Mouse (Mus musculus) midbrain, embryonic 12.5 days (tissue): Measurements from ENCODE around the gene Prr19. TPM values are rescaled to one million over a fixed set of nuclear protein-coding genes. Genes with fewer than 3 reads are reported as not detected.
A peak's percentile ranks its signal among the peaks of the same experiment; 100 is the strongest.

Source experiments
- ATAC-seq: fragments of 200-750 bp; cut with Nextera tagmentation; 2 replicates; pipeline ENCODE4 v1.8.0; 2017; ENCODE audit warnings: low read depth, moderate TSS enrichment, moderate library complexity; ENCODE audit not compliant: low FRiP score
- H3K27ac ChIP-seq: fragments of 300-500 bp; sonication (generic); replicated peaks from 2 replicates; pipeline ENCODE4 v1.5.1; 2016; ENCODE audit warnings: mild to moderate bottlenecking
- H3K27me3 ChIP-seq: fragments of 300-500 bp; sonication (generic); 2 replicates; pipeline ENCODE4 v1.6.1; 2016; ENCODE audit warnings: mild to moderate bottlenecking
- H3K36me3 ChIP-seq: fragments of 300-500 bp; sonication (generic); 2 replicates; pipeline ENCODE4 v1.6.1; 2016
- H3K4me1 ChIP-seq: fragments of 300-500 bp; sonication (generic); 2 replicates; pipeline ENCODE4 v1.6.1; 2016
- H3K4me2 ChIP-seq: fragments of 300-500 bp; sonication (generic); replicated peaks from 2 replicates; pipeline ENCODE4 v1.6.1; 2016; ENCODE audit warnings: mild to moderate bottlenecking, moderate library complexity
- H3K4me3 ChIP-seq: fragments of 300-500 bp; sonication (generic); 2 replicates; pipeline ENCODE4 v1.5.1; 2016; ENCODE audit warnings: mild to moderate bottlenecking
- H3K9ac ChIP-seq: fragments of 300-500 bp; sonication (generic); replicated peaks from 2 replicates; pipeline ENCODE4 v1.6.1; 2016; ENCODE audit warnings: mild to moderate bottlenecking, moderate library complexity
- H3K9me3 ChIP-seq: fragments of 300-500 bp; sonication (generic); 2 replicates; pipeline ENCODE4 v1.6.1; 2016; ENCODE audit warnings: mild to moderate bottlenecking
- WGBS: fragments of 180-500 bp; shearing (Covaris S2); methylation state at CpG from one replicate; pipeline ENCODE4 v1.1.7; 2016; 5-methylcytosine and 5-hydroxymethylcytosine counted together
- polyA plus RNA-seq: library from polyadenylated mRNA; unstranded; fragments of >200 nt; fragmentation: Nextera tagmentation; extraction: Ambion mirVana; gene quantifications from 2 replicates; pipeline ENCODE4 v1.2.1, GENCODE M21; 2016

The Prr19 gene
- polyA plus RNA-seq, 1 experiment from 2014 or later: 1.3 TPM

GRCm38 (mm10) chr7:25277998-25278340, 23.2 kb upstream of the Prr19 start:
- no peak for ATAC-seq
- H3K36me3 ChIP-seq: peaks cover 7% of the 10 kb centered on the region
- peak overlapping the region; percentile 84 for H3K9ac ChIP-seq
- H3K4me1 ChIP-seq: peaks cover 54% of the 10 kb centered on the region
- H3K4me3 ChIP-seq: peak overlapping the region; percentile 62
- no peaks in the 10 kb centered on the region for H3K9me3 ChIP-seq
- peak overlapping the region; percentile 99 for H3K27ac ChIP-seq
- no peaks in the 10 kb centered on the region for H3K27me3 ChIP-seq
- peak overlapping the region; percentile 94 for H3K4me2 ChIP-seq
- WGBS: 16% methylated on average over 4 of the region's 4 CpGs

DNA sequence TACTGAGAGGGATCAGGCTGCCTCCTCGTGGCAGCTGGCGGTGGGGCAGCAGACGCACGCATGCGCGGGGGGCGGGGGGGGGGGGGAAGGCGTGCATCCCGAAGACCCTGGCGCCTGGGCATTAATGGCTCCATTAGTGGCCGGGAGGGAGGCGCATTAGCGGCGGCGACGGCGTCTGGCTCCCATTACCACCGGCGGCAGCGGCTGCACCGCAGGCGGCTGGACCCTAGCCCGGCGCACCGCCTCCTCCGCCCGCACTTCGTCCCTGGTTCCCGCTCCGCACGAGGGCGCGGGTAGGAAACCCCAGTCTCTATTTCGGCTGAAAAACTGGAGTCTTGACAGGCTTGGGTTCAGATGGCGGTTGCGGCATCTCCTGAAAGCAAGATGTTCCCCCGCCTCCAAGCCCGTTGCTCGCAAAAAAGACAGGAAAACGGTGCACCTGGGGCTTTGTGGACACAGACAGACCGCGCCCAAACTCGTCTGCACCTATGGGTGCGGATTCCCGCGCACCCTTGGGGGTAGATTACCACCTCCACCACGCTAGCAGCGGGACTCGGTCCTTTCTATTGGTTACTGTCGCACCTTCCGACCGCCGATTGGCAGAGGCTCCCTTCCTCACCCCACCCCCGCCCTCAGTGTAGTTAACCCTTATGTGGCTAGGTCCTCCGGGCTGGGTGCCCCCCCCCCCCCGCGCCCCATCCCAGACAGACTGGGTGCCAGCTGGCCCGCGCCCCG, 22.7 kb upstream of the Prr19 start:
- ATAC-seq: peak; percentile 57
- WGBS: under 1% methylated on average over 55 of the region's 60 CpGs

DNA sequence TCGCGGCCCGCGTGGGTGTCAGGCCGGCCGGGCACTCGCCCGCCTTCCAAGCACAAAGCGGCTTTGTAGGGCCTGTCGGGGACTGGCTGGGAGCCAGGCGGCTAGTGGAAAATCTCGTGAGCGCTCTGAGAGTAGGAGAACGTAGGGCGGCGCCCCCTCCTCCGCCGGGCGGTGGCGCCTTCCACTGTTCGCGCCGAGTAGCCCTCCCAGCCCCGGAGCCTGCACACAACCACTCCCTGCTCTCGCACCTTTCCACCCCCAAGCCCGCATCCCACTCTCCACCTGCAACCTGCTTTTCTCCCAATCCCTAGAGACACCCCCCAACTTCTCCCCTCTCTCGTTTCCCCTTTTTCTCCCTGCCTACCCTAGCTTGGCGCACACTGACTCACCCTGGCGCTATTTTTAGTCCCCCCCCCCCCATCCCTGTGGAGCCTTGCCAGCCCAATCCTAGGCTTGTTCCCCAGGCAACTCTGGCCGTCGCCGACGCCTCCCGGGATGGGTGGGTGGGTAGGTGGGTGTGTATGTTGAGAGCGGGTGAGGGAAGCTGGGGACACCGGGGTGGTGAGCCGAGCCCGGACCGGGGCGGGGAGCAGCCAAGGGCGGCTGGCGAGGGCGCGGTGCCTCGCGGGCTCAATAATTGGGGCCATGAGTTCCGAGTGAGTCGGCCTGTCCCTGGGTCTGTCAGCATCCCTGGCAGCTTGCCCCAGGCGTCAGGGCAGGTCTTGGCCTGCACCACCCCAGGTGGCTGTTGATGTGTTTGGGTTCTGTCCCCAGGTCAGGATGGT, 21.9 kb upstream of the Prr19 start:
- Histone ChIP-seq H3K9ac (peak overlapping the region; percentile 84), H3K27me3 (no peaks in the 10 kb centered on the region), H3K27ac (peak overlapping the region; percentile 99), H3K4me3 (peak overlapping the region; percentile 62), H3K36me3 (no peaks in the 10 kb centered on the region), H3K4me2 (peak overlapping the region; percentile 94), H3K4me1 (peaks cover 67% of the 10 kb centered on the region), H3K9me3 (no peaks in the 10 kb centered on the region)
- peak; percentile 68 for ATAC-seq
- WGBS: 2% methylated on average over 28 of the region's 49 CpGs

More for the DNA sequence above, 22.7 kb upstream of the Prr19 start:
- no peaks in the 10 kb centered on the region for H3K9me3 ChIP-seq
- H3K4me3 ChIP-seq: peak overlapping the region; percentile 62
- H3K9ac ChIP-seq: peak overlapping the region; percentile 84
- peak overlapping the region; percentile 94 for H3K4me2 ChIP-seq
- peak overlapping the region; percentile 99 for H3K27ac ChIP-seq
- no peaks in the 10 kb centered on the region for H3K27me3 ChIP-seq
- H3K36me3 ChIP-seq: peaks cover 2% of the 10 kb centered on the region
- peaks cover 59% of the 10 kb centered on the region for H3K4me1 ChIP-seq

DNA sequence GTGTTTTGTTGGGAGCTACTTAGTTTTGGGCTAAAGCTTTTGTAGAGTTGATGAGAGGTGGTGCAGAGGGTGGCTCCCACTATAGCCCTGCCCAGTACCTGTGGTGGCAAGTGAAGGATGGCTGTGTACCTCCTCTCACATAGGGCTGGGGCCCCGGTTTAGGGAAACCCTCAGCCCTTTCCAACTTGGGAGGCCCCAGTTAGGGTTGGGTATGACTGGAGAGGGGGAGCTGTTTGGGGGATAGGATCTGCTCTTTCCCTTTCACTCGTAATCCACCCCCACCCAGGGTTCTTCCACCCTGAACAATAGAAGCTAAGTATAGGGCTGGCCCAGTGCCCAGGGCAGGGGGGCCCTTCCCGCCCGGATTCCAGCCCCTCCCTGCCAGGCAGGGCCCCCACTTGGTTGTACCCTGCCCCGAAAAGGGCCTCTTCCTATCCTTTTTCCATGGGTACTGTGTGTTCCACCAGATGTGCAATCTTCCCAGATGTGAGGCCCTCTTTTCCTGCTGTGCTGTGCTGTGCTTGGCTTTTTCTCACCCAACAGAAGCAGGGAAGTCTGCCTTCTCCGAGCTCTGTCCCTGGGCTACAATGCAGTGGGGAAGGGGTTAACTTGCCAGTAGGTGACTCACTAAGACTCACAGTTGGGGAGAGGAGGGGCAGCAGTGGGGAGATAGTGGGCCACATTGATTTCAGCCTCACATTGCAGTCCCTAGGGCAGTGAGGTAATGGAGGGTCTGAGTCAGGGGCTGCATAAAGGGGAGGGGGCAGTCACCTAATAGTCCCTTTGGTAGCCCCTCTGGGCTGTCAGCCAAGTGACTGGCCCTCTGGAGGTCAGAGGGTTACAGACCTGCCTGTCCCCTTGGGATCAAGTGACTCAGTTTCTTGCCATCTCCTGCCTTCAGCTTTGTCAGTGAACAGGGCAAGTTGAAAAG, 21.1 kb upstream of the Prr19 start:
- peak; percentile 2 for ATAC-seq

DNA sequence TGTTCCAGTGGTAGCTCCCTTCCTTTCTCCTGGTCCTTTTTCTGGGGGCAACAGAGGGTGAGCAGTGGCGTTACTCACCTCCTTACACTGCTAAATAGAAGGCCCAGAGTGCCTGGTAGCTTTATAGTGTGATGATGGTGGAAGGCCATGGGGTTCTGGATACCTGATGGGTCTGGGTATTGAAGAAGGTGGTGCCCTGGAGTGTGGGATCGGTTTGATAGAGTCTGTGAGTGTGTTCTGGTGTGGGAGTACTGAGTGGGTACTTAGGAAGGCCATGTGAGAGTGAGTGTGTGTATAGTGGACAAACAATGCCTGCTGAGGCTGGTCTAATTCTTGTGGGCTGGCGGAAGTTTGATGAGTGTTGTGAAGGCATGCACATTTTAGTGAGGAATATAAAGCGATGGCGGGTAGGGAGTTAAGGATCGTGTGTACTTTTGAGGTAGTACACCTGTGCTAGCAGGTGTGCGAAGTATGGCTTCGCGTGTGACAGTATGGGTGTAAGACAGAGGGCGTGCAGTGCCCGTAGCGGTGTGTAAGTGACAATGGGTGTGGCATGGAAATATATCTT, 20.0 kb upstream of the Prr19 start:
- WGBS: 23% methylated on average over 12 of the region's 12 CpGs
- Histone ChIP-seq H3K27ac (peak overlapping the region; percentile 99), H3K27me3 (no peaks in the 10 kb centered on the region), H3K4me1 (peaks cover 60% of the 10 kb centered on the region), H3K9me3 (no peaks in the 10 kb centered on the region), H3K36me3 (peaks cover 17% of the 10 kb centered on the region), H3K4me3 (peak overlapping the region; percentile 81), H3K4me2 (peak overlapping the region; percentile 94), H3K9ac (peak overlapping the region; percentile 84)
- ATAC-seq: no peak; the same call in 1 of the 2 replicates

More for the DNA sequence above, 21.1 kb upstream of the Prr19 start:
- peak overlapping the region; percentile 94 for H3K4me2 ChIP-seq
- H3K36me3 ChIP-seq: peaks cover 6% of the 10 kb centered on the region; the same call in 1 of the 2 replicates
- no peaks in the 10 kb centered on the region for H3K27me3 ChIP-seq
- H3K9ac ChIP-seq: peak overlapping the region; percentile 84
- 3% methylated on average over 6 of the region's 6 CpGs for WGBS
- no peaks in the 10 kb centered on the region for H3K9me3 ChIP-seq
- peaks cover 68% of the 10 kb centered on the region for H3K4me1 ChIP-seq
- peak overlapping the region; percentile 62 for H3K4me3 ChIP-seq
- H3K27ac ChIP-seq: peak overlapping the region; percentile 99

DNA sequence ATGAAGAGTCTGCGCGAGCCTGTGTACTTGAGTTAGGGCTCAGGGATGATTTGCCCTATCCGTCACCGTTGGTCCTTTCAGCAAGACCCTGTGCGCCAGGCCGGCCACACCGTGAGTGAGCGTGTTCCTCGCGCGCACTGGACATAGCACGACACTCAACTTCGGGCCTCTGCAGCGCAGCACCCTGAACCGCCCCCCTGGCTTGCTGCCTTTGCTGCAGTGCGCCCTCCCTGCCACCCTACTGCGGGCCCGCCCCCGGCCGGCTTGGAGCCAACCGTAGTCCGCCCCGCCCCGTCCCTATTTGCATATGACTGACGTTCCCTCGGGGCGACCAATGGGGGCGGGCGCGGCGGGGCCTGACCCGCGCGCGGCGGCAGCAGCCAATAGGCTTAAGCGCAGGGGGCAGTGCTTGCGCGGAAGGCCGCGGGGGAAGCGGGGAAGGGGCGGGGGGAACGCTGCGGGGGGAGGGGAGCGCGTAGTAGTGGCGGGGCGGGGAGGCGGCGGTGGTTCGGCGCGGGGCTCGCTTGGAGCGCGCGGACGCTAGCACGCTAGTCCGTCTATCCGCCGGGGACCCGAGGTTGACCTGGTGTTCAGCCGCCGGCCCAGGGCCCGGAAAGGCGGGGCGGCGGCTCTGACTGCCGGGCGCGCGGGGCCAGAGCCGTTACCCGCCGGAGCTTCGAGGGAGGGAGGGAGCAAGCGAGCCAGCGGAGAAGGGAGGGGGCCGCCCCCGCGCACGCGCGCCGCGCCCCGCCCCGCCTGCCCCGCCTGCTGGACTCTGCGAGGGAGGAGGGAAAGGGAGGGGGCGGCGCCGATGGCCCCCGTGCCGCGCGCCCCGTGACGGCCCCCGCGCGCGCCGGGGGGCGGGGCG, 19.2 kb upstream of the Prr19 start:
- Histone ChIP-seq H3K27ac (peak overlapping the region; percentile 99), H3K9ac (peak overlapping the region; percentile 86), H3K4me2 (peak overlapping the region; percentile 94), H3K27me3 (no peaks in the 10 kb centered on the region), H3K9me3 (no peaks in the 10 kb centered on the region), H3K36me3 (peaks cover 24% of the 10 kb centered on the region), H3K4me1 (peaks cover 55% of the 10 kb centered on the region), H3K4me3 (peak overlapping the region; percentile 81)
- peak; percentile 78 for ATAC-seq
- 1% methylated on average over 66 of the region's 108 CpGs for WGBS

DNA sequence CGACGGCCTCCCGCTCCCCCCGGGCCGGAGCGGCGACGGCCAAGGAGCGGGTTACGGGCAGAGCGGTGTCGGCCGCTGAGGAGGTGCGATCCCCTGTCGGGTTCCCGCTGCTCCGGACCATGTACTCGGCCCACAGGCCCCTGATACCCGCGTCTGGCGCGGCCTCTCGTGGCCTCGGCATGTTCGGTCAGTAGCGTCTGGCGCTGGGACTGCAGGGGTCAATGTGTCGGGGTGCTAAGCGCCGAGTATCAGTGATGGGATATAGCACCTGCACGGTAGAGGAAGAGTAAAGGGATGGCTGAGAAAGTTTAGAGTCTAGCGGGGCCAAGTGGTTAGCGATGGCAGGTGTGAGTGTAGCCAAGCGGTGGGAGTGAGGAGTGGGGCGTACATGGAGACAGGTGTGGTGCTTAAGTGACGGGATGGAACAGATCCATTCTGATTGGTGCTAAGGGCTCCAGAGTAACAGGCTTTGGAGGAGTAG, 18.4 kb upstream of the Prr19 start:
- Histone ChIP-seq H3K36me3 (peaks cover 33% of the 10 kb centered on the region), H3K9ac (peak overlapping the region; percentile 86), H3K4me3 (peak overlapping the region; percentile 81), H3K4me2 (peak overlapping the region; percentile 94), H3K9me3 (no peaks in the 10 kb centered on the region), H3K4me1 (peaks cover 48% of the 10 kb centered on the region), H3K27me3 (no peaks in the 10 kb centered on the region), H3K27ac (peak overlapping the region; percentile 99)
- WGBS: under 1% methylated on average over 33 of the region's 36 CpGs
- 0 out of 2 replicates have a peak, but pooled peaks have one; percentile 3 for ATAC-seq

DNA sequence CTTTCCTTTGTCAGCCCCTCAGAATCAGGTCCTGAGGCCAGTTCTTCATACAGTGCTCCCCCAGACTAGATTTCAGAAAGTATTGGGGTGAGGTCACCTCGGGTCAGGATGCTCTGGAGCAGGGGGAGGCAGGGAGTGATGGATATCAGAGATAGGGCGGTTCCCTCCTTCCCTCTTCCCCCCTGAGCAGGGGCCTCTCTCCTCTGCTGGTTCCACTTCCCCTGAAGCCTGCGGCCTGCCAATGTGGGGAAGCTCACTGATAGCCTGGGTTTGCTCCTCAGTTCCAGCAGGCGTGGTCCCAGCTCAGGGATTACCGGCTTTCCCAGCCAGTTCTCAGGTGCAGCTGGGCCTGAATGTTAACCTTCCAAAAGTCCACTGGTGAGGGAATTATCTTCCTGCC, 17.6 kb upstream of the Prr19 start:
- peak overlapping the region; percentile 94 for H3K4me2 ChIP-seq
- peak overlapping the region; percentile 99 for H3K27ac ChIP-seq
- H3K4me3 ChIP-seq: peak overlapping the region; percentile 81
- H3K4me1 ChIP-seq: peaks cover 44% of the 10 kb centered on the region
- H3K27me3 ChIP-seq: no peaks in the 10 kb centered on the region
- peak overlapping the region; percentile 86 for H3K9ac ChIP-seq
- no peaks in the 10 kb centered on the region for H3K9me3 ChIP-seq
- no peak for ATAC-seq
- 24% methylated on average over 5 of the region's 5 CpGs for WGBS
- peaks cover 41% of the 10 kb centered on the region for H3K36me3 ChIP-seq

- peak overlapping the region; percentile 81 for H3K4me3 ChIP-seq
- no peaks in the 10 kb centered on the region for H3K9me3 ChIP-seq
- WGBS: 67% methylated on average over 2 of the region's 2 CpGs
- no peaks in the 10 kb centered on the region for H3K27me3 ChIP-seq
- no peak for ATAC-seq
- H3K36me3 ChIP-seq: peaks cover 47% of the 10 kb centered on the region
- peak overlapping the region; percentile 94 for H3K4me2 ChIP-seq
- peak overlapping the region; percentile 99 for H3K27ac ChIP-seq
- H3K4me1 ChIP-seq: peaks cover 44% of the 10 kb centered on the region
- H3K9ac ChIP-seq: peak overlapping the region; percentile 86
These were observed 17.0 kb upstream of the Prr19 start for GRCm38 (mm10) chr7:25284171-25284570.

GRCm38 (mm10) chr7:25284766-25285165, 16.4 kb upstream of the Prr19 start:
- 76% methylated on average over 5 of the region's 5 CpGs for WGBS
- peak overlapping the region; percentile 94 for H3K4me2 ChIP-seq
- 0 out of 2 replicates have a peak overlapping the region, but pooled peaks have one; percentile 16 for H3K27ac ChIP-seq
- H3K27me3 ChIP-seq: no peaks in the 10 kb centered on the region
- H3K36me3 ChIP-seq: peaks cover 52% of the 10 kb centered on the region
- no peak for ATAC-seq
- H3K9ac ChIP-seq: peak overlapping the region; percentile 86
- H3K4me3 ChIP-seq: peak overlapping the region; percentile 81; the same call in 1 of the 2 replicates
- peaks cover 42% of the 10 kb centered on the region for H3K4me1 ChIP-seq
- no peaks in the 10 kb centered on the region for H3K9me3 ChIP-seq
